Mouse (Mus musculus) bone marrow, adult 2 months (tissue): Measurements from ENCODE around the gene Rad18.

Experiments used
- CTCF ChIP-seq: fragments of 200-500 bp; IDR thresholded peaks from 2 replicates; pipeline ENCODE4 v1.5.1; 2011; ENCODE audit warnings: low read length, control low read depth; ENCODE audit not compliant: control insufficient read depth, insufficient read depth
- POLR2A ChIP-seq: fragments of 200-500 bp; IDR thresholded peaks from 2 replicates; pipeline ENCODE4 v1.6.1; 2011; ENCODE audit warnings: low read depth, mild to moderate bottlenecking, control low read depth, low read length, borderline replicate concordance; ENCODE audit not compliant: control insufficient read depth

DNA sequence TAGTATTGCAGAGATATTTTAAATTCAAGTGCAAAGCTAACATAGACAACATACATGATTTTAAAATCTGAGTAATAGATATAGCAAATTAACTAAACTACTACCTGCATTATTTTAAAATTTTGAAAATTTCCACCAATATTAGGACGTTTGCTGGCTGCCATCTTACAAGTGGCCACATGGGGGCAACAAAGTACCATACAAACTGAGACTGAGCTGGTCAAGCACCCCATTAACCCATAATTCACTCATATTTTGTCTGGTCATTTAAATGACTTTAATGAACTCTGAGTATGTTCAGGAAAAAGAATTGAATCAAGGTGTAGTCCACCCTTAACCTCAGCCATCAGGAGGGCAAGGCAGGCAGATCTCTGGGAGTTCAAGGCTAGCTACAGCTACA, 3.9 kb upstream of the Rad18 start:
- TF ChIP-seq CTCF (peak; percentile 44; the same call in 1 of the 2 replicates), POLR2A (no peak)
